Mouse (Mus musculus): ENCODE data around the gene Cygb.

- no peak for TF ChIP-seq POLR2A (IDR thresholded peaks at IDR 0.05; ENCODE audit: insufficient read length, low read depth)
- TF ChIP-seq CEBPB (IDR thresholded peaks at IDR 0.05; ENCODE audit: insufficient read depth, poor library complexity, severe bottlenecking), result no peak
- no peak for TF ChIP-seq SRF (IDR thresholded peaks at IDR 0.05; ENCODE audit: control insufficient read depth, insufficient read length, low read depth)
- TF ChIP-seq E2F4 (IDR thresholded peaks at IDR 0.05; ENCODE audit: insufficient read depth), result no peak
- TF ChIP-seq USF1 (IDR thresholded peaks at IDR 0.05; ENCODE audit: low read depth), result no peak
- TF ChIP-seq TCF3 (IDR thresholded peaks at IDR 0.05; ENCODE audit: insufficient read length, low read depth), result no peak
- no peak for TF ChIP-seq POLR2AphosphoS2 (IDR thresholded peaks at IDR 0.05; ENCODE audit: insufficient read length, low read depth)
- TF ChIP-seq MAX (IDR thresholded peaks at IDR 0.05; ENCODE audit: low read depth), result no peak
- no peak for TF ChIP-seq TCF12 (IDR thresholded peaks at IDR 0.05; ENCODE audit: insufficient read depth, poor library complexity, severe bottlenecking)
These were observed 42.3 kb upstream of the Cygb start for GRCm38 (mm10) chr11:116696426-116696825.
